Mouse (Mus musculus): ENCODE data around the gene Napsa.

- TF ChIP-seq CTCF (IDR thresholded peaks at IDR 0.05; ENCODE audit: low read depth) (no peak), EP300 (optimal IDR thresholded peaks at IDR 0.05) (no peak)
Measured at GRCm38 (mm10) chr7:44525126-44525832, 46.9 kb upstream of the Napsa start.

Measured in stomach, postnatal 0 days (tissue).